Mouse (Mus musculus) stomach, embryonic 16.5 days (tissue): ENCODE results near the gene Phactr3. TPM values are rescaled to one million over a fixed set of nuclear protein-coding genes. Genes with fewer than 3 reads are reported as not detected.
"Not testable (repeated sequence)": the region's sequence is repeated elsewhere in the genome, so short reads cannot be mapped to it uniquely, and the experiment has no call there.

Experiments used
- ATAC-seq: fragments of 200-750 bp; cut with Nextera tagmentation; 2 replicates; pipeline ENCODE4 v1.8.0; 2017; ENCODE audit warnings: moderate number of reproducible peaks, moderate TSS enrichment; ENCODE audit not compliant: insufficient read depth, low FRiP score
- H3K27ac ChIP-seq: fragments of 300-500 bp; sonication (generic); 2 replicates; pipeline ENCODE4 v1.5.1; 2014; ENCODE audit warnings: low read length
- H3K27me3 ChIP-seq: fragments of 300-500 bp; sonication (generic); 2 replicates; pipeline ENCODE4 v1.6.1; 2014; ENCODE audit warnings: low read length, control low read depth, mixed read lengths; ENCODE audit not compliant: control insufficient read depth, insufficient read depth
- H3K36me3 ChIP-seq: fragments of 300-500 bp; sonication (generic); 2 replicates; pipeline ENCODE4 v1.6.1; 2014; ENCODE audit warnings: low read length; ENCODE audit not compliant: control insufficient read depth, insufficient read depth
- H3K4me1 ChIP-seq: fragments of 300-500 bp; sonication (generic); 2 replicates; pipeline ENCODE4 v1.6.1; 2014; ENCODE audit warnings: low read length, control low read depth, mixed read lengths; ENCODE audit not compliant: control insufficient read depth, insufficient read depth
- H3K4me2 ChIP-seq: fragments of 300-500 bp; sonication (generic); 2 replicates; pipeline ENCODE4 v1.6.1; 2014; ENCODE audit warnings: low read depth, low read length, mixed read lengths
- H3K4me3 ChIP-seq: fragments of 300-500 bp; sonication (generic); replicated peaks from 2 replicates; pipeline ENCODE4 v1.5.1; 2014; ENCODE audit warnings: mild to moderate bottlenecking, low read length
- H3K9ac ChIP-seq: fragments of 300-500 bp; sonication (generic); 2 replicates; pipeline ENCODE4 v1.6.1; 2014; ENCODE audit warnings: low read length
- H3K9me3 ChIP-seq: fragments of 300-500 bp; sonication (generic); replicated peaks from 2 replicates; pipeline ENCODE4 v1.6.1; 2016; ENCODE audit warnings: low read length, control low read depth; ENCODE audit not compliant: control insufficient read depth
- WGBS: fragments of 180-500 bp; shearing (Covaris S2); extraction: QIAGEN DNeasy Blood & Tissue Kit; methylation state at CpG from one replicate; pipeline ENCODE4 v1.1.7; 2014; 5-methylcytosine and 5-hydroxymethylcytosine counted together
- polyA plus RNA-seq: library from polyadenylated mRNA; unstranded; fragments of >200 nt; fragmentation: Nextera tagmentation; extraction: Ambion mirVana; gene quantifications from 2 replicates; pipeline ENCODE4 v1.2.1, GENCODE M21; 2015

The Phactr3 gene
- polyA plus RNA-seq, 1 experiment from 2014 or later: 3.2 TPM

GRCm38 (mm10) chr2:178329986-178330385 lies 211.2 kb downstream of the Phactr3 start:
- Histone ChIP-seq H3K27ac (no peak overlapping the region), H3K4me2 (no peak overlapping the region), H3K27me3 (no peaks in the 10 kb centered on the region), H3K9ac (no peak overlapping the region), H3K4me1 (peaks cover 7% of the 10 kb centered on the region; the same call in 1 of the 2 replicates), H3K36me3 (no peaks in the 10 kb centered on the region), H3K9me3 (no peaks in the 10 kb centered on the region), H3K4me3 (no peak overlapping the region)
- ATAC-seq: no peak
- WGBS: 59% methylated on average over 1 of the region's 1 CpGs

- Histone ChIP-seq H3K4me1 (no peaks in the 10 kb centered on the region), H3K9ac (no peak overlapping the region), H3K27me3 (no peaks in the 10 kb centered on the region), H3K4me3 (no peak overlapping the region), H3K4me2 (no peak overlapping the region), H3K36me3 (no peaks in the 10 kb centered on the region), H3K27ac (no peak overlapping the region), H3K9me3 (no peaks in the 10 kb centered on the region)
- 30% methylated on average over 1 of the region's 1 CpGs for WGBS
- ATAC-seq: no peak
Measured at GRCm38 (mm10) chr2:178337878-178338277, 219.1 kb downstream of the Phactr3 start.

GRCm38 (mm10) chr2:178339044-178339443 lies 220.3 kb downstream of the Phactr3 start:
- H3K4me3 ChIP-seq: no peak overlapping the region

GRCm38 (mm10) chr2:178342105-178342504 lies 223.3 kb downstream of the Phactr3 start:
- H3K4me1 ChIP-seq, H3K9me3 ChIP-seq, H3K4me3 ChIP-seq, H3K27me3 ChIP-seq, H3K4me2 ChIP-seq, H3K27ac ChIP-seq, H3K9ac ChIP-seq, H3K36me3 ChIP-seq, ATAC-seq: not testable (repeated sequence)

More at GRCm38 (mm10) chr2:178339044-178339443, 220.3 kb downstream of the Phactr3 start:
- Histone ChIP-seq H3K27me3 (no peaks in the 10 kb centered on the region), H3K4me2 (no peak overlapping the region), H3K27ac (no peak overlapping the region), H3K36me3 (no peaks in the 10 kb centered on the region), H3K4me1 (no peaks in the 10 kb centered on the region), H3K9ac (no peak overlapping the region), H3K9me3 (no peaks in the 10 kb centered on the region)
- WGBS: 0% methylated on average over 2 of the region's 2 CpGs
- ATAC-seq: no peak

- no peaks in the 10 kb centered on the region for H3K4me1 ChIP-seq
- H3K27ac ChIP-seq: no peak overlapping the region
- H3K36me3 ChIP-seq: no peaks in the 10 kb centered on the region
- WGBS: 56% methylated on average over 4 of the region's 4 CpGs
- no peak overlapping the region for H3K4me3 ChIP-seq
- ATAC-seq: no peak
- H3K9me3 ChIP-seq: no peaks in the 10 kb centered on the region
- no peak overlapping the region for H3K9ac ChIP-seq
- H3K27me3 ChIP-seq: no peaks in the 10 kb centered on the region
- H3K4me2 ChIP-seq: no peak overlapping the region
Measured at GRCm38 (mm10) chr2:178342597-178342996, 223.8 kb downstream of the Phactr3 start.

Other genes with a start within 250 kb of the Phactr3 start
- gene Gm14327, start 221.9 kb upstream of the Phactr3 start, polyA plus RNA-seq: 4.3 and 4.6 TPM in 2 replicates
- 0.75 and 2.4 TPM in 2 replicates for gene Zfp972, start 193.4 kb upstream of the Phactr3 start, polyA plus RNA-seq
- gene Gm14326, start 161.7 kb upstream of the Phactr3 start, polyA plus RNA-seq: 15.8 and 17.7 TPM in 2 replicates
- gene Zfp971, start 95.7 kb upstream of the Phactr3 start, polyA plus RNA-seq: 12.8 and 14.8 TPM in 2 replicates
- gene Zfp931, start 40.5 kb upstream of the Phactr3 start, polyA plus RNA-seq: 18.3 and 18.8 TPM in 2 replicates